9 mouse cellular contexts compared by ENCODE assay signal in the genomic region with DNA sequence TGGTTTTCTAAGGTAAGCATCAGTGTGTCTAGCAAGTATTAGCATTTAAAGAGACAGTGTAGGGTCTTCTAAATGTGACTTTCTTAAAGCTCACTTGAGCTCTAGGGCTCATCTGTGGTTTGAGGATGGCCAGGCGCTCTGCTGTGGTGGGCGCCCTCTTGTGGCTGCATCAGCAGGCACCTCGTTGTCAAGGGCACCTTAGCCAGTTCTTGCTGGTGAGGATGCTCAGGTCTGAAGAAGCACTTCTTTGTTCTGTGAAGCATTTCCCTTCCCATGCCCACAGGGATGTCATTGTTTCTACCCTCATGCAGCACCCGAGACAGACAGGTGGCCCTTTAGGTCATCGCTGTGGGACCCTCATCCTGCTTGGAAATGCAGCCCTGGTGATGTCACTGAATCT.
DNase-seq lines count a peak whose midpoint lies in the region; ATAC-seq lines count a peak whose summit lies in the region.
"Had no signal": no experiment of that assay in that cellular context is flagged by ENCODE, and none has a peak within 500 bp of the region (broad histone marks: within the 10 kb centered on the region; RNA-seq: fewer than 3 reads in every experiment).

No protein-coding gene starts in this region.

- peaks cover 9% of the 10 kb centered on the region; the same call in 1 of the 2 replicates for H3K36me3 ChIP-seq in kidney, embryonic 16.5 days (ENCODE audit: insufficient read depth, low read length)
- no peaks in the 10 kb centered on the region for H3K36me3 ChIP-seq in hindbrain, embryonic 11.5 days (ENCODE audit: control insufficient read depth, insufficient read depth, low read length)
- peaks cover 24% of the 10 kb centered on the region for H3K36me3 ChIP-seq in midbrain, embryonic 16.5 days (ENCODE audit: control insufficient read depth, insufficient read depth, low read length)

- no peak overlapping the region for H3K27ac ChIP-seq in kidney, embryonic 16.5 days (ENCODE audit: low read length)
- no peak overlapping the region for H3K27ac ChIP-seq in hindbrain, embryonic 11.5 days (ENCODE audit: low read depth, low read length)
- H3K27ac ChIP-seq in midbrain, embryonic 16.5 days (ENCODE audit: low read length): peak overlapping the region; percentile 31
- H3K27ac ChIP-seq: limb, embryonic 13.5 days had no signal

- no peak for ATAC-seq in kidney, embryonic 16.5 days (ENCODE audit: low FRiP score, low TSS enrichment)
- ATAC-seq in hindbrain, embryonic 11.5 days (ENCODE audit: low FRiP score): no peak
- ATAC-seq in midbrain, embryonic 16.5 days: peak; percentile 11; the same call in 1 of the 2 replicates

- no peaks in the 10 kb centered on the region for H3K27me3 ChIP-seq in kidney, embryonic 16.5 days (ENCODE audit: insufficient read depth, low read length)
- H3K27me3 ChIP-seq in hindbrain, embryonic 11.5 days (ENCODE audit: control insufficient read depth, insufficient read depth, low read length): no peaks in the 10 kb centered on the region
- no peaks in the 10 kb centered on the region for H3K27me3 ChIP-seq in midbrain, embryonic 16.5 days (ENCODE audit: control insufficient read depth, insufficient read depth, low read depth, low read length)
- H3K27me3 ChIP-seq: limb, embryonic 13.5 days had no signal

- no peaks in the 10 kb centered on the region for H3K4me1 ChIP-seq in kidney, embryonic 16.5 days (ENCODE audit: insufficient read depth, low read length)
- no peaks in the 10 kb centered on the region; the same call in none of the 2 replicates for H3K4me1 ChIP-seq in hindbrain, embryonic 11.5 days (replicated peaks; ENCODE audit: control insufficient read depth, insufficient read depth, low read length)
- peaks cover 30% of the 10 kb centered on the region for H3K4me1 ChIP-seq in midbrain, embryonic 16.5 days (ENCODE audit: control insufficient read depth, insufficient read depth, low read length)

- H3K4me3 ChIP-seq in kidney, embryonic 16.5 days (ENCODE audit: low read length): no peak overlapping the region
- H3K4me3 ChIP-seq in hindbrain, embryonic 11.5 days (ENCODE audit: low read depth, low read length): no peak overlapping the region
- H3K4me3 ChIP-seq in midbrain, embryonic 16.5 days (ENCODE audit: low read depth, low read length): no peak overlapping the region
- H3K4me3 ChIP-seq: limb, embryonic 13.5 days had no signal

- WGBS in kidney, embryonic 16.5 days: 44% methylated on average over 5 of the region's 5 CpGs
- 38% methylated on average over 5 of the region's 5 CpGs for WGBS in hindbrain, embryonic 11.5 days
- WGBS in midbrain, embryonic 16.5 days: 34% methylated on average over 5 of the region's 5 CpGs

- no peak overlapping the region for H3K9ac ChIP-seq in kidney, embryonic 16.5 days (replicated peaks; ENCODE audit: low read length)
- H3K9ac ChIP-seq in hindbrain, embryonic 11.5 days (ENCODE audit: low read depth, low read length): no peak overlapping the region
- H3K9ac ChIP-seq in midbrain, embryonic 16.5 days (ENCODE audit: low read depth, low read length): no peak overlapping the region; the same call in 1 of the 2 replicates
- H3K9ac ChIP-seq: limb, embryonic 13.5 days had no signal

- DNase-seq in kidney, adult 11 months: peak; percentile 19
- peak; percentile 53 to 67 for DNase-seq in adrenal gland, adult 18-20 months (ENCODE audit: low spot score in 2 of 2)
- DNase-seq in embryo, embryonic 11 days: peak; percentile 75
- DNase-seq in hindbrain, embryonic 11.5 days (ENCODE audit: low spot score): peak; percentile 79
- DNase-seq in left cerebral cortex, adult 11 months (ENCODE audit: low spot score): peak; percentile 68
- peak; percentile 86 for DNase-seq in testis, postnatal 10 days (ENCODE audit: low spot score)

- no peak overlapping the region for H3K4me2 ChIP-seq in kidney, embryonic 16.5 days (replicated peaks; ENCODE audit: low read depth, low read length)
- H3K4me2 ChIP-seq in hindbrain, embryonic 11.5 days (replicated peaks; ENCODE audit: low read depth, low read length): no peak overlapping the region
- no peak overlapping the region for H3K4me2 ChIP-seq in midbrain, embryonic 16.5 days (ENCODE audit: low read length)
- H3K4me2 ChIP-seq: limb, embryonic 13.5 days had no signal

- H3K9me3 ChIP-seq in kidney, embryonic 16.5 days (ENCODE audit: low read length): no peaks in the 10 kb centered on the region
- no peaks in the 10 kb centered on the region for H3K9me3 ChIP-seq in hindbrain, embryonic 11.5 days (ENCODE audit: control insufficient read depth, low read length)
- no peaks in the 10 kb centered on the region for H3K9me3 ChIP-seq in midbrain, embryonic 16.5 days (replicated peaks; ENCODE audit: control insufficient read depth, low read length, poor library complexity, severe bottlenecking)
- H3K9me3 ChIP-seq: limb, embryonic 13.5 days had no signal

Comparison
In these comparisons a context has a peak if more than half of its experiments do, and no peak if none do; other contexts are left out.
1. DNase-seq: peak in every context shown above with its lines; median percentile 86 in testis, postnatal 10 days; 79 in hindbrain, embryonic 11.5 days; 75 in embryo, embryonic 11 days; 68 in left cerebral cortex, adult 11 months; 60 in adrenal gland, adult 18-20 months; 19 in kidney, adult 11 months.